Mouse (Mus musculus): ENCODE results near the gene Prss57. TPM values are rescaled to one million over a fixed set of nuclear protein-coding genes. Genes with fewer than 3 reads are reported as not detected.

Prss57 gene
- polyA plus RNA-seq, 1 experiment from 2014 or later = not detected

GRCm38 (mm10) chr10:79820277-79820676 is 29.5 kb upstream of the Prss57 start:
- no peak for DNase-seq (ENCODE audit: low spot score)
- Histone ChIP-seq H3K27ac (peak overlapping the region; percentile 29; the same call in 1 of the 2 replicates), H3K4me3 (no peak overlapping the region), H3K36me3 (peaks cover 55% of the 10 kb centered on the region), H3K4me1 (replicated peaks) (peaks cover 44% of the 10 kb centered on the region), H3K27me3 (ENCODE audit: insufficient read depth, poor library complexity, severe bottlenecking) (no peaks in the 10 kb centered on the region), H3K9me3 (no peaks in the 10 kb centered on the region)
- 81% methylated on average over 8 of the region's 8 CpGs for WGBS

- H3K9me3 ChIP-seq = no peaks in the 10 kb centered on the region
- peaks cover 41% of the 10 kb centered on the region for H3K4me1 ChIP-seq (replicated peaks)
- DNase-seq (ENCODE audit: low spot score) = no peak
- no peak overlapping the region for H3K27ac ChIP-seq
- H3K4me3 ChIP-seq = no peak overlapping the region
- 93% methylated on average over 17 of the region's 17 CpGs for WGBS
- H3K27me3 ChIP-seq (ENCODE audit: insufficient read depth, poor library complexity, severe bottlenecking) = no peaks in the 10 kb centered on the region
- peaks cover 62% of the 10 kb centered on the region for H3K36me3 ChIP-seq
Measured at GRCm38 (mm10) chr10:79819606-79820005, 28.8 kb upstream of the Prss57 start.

GRCm38 (mm10) chr10:79818225-79818624 is 27.5 kb upstream of the Prss57 start:
- H3K27ac ChIP-seq = peak overlapping the region; percentile 12; the same call in 1 of the 2 replicates
- WGBS = 73% methylated on average over 4 of the region's 4 CpGs
- peaks cover 71% of the 10 kb centered on the region for H3K36me3 ChIP-seq
- H3K4me1 ChIP-seq (replicated peaks) = peaks cover 35% of the 10 kb centered on the region
- DNase-seq (ENCODE audit: low spot score) = no peak
- no peaks in the 10 kb centered on the region for H3K9me3 ChIP-seq
- no peak overlapping the region for H3K4me3 ChIP-seq
- no peaks in the 10 kb centered on the region for H3K27me3 ChIP-seq (ENCODE audit: insufficient read depth, poor library complexity, severe bottlenecking)

- DNase-seq (ENCODE audit: low spot score) = no peak
- H3K9me3 ChIP-seq = no peaks in the 10 kb centered on the region
- H3K36me3 ChIP-seq = peaks cover 81% of the 10 kb centered on the region
- H3K4me3 ChIP-seq = no peak overlapping the region
- no peaks in the 10 kb centered on the region for H3K27me3 ChIP-seq (ENCODE audit: insufficient read depth, poor library complexity, severe bottlenecking)
- WGBS = 86% methylated on average over 2 of the region's 2 CpGs
- H3K27ac ChIP-seq = no peak overlapping the region
- H3K4me1 ChIP-seq (replicated peaks) = peaks cover 24% of the 10 kb centered on the region
Measured at GRCm38 (mm10) chr10:79817111-79817510, 26.4 kb upstream of the Prss57 start.

- 88% methylated on average over 12 of the region's 12 CpGs for WGBS
- Histone ChIP-seq H3K9me3 (no peaks in the 10 kb centered on the region), H3K36me3 (peaks cover 92% of the 10 kb centered on the region), H3K4me3 (no peak overlapping the region), H3K27me3 (ENCODE audit: insufficient read depth, poor library complexity, severe bottlenecking) (no peaks in the 10 kb centered on the region), H3K27ac (no peak overlapping the region), H3K4me1 (replicated peaks) (peaks cover 21% of the 10 kb centered on the region)
- DNase-seq (ENCODE audit: low spot score) = no peak
Measured at GRCm38 (mm10) chr10:79815671-79816494, 25.1 kb upstream of the Prss57 start.

GRCm38 (mm10) chr10:79814271-79814842 is 23.6 kb upstream of the Prss57 start:
- no peak overlapping the region for H3K4me3 ChIP-seq
- peaks cover 90% of the 10 kb centered on the region for H3K36me3 ChIP-seq
- 89% methylated on average over 5 of the region's 5 CpGs for WGBS
- peaks cover 15% of the 10 kb centered on the region for H3K4me1 ChIP-seq (replicated peaks)
- H3K27me3 ChIP-seq (ENCODE audit: insufficient read depth, poor library complexity, severe bottlenecking) = no peaks in the 10 kb centered on the region
- H3K9me3 ChIP-seq = no peaks in the 10 kb centered on the region
- no peak for DNase-seq (ENCODE audit: low spot score)
- no peak overlapping the region for H3K27ac ChIP-seq

GRCm38 (mm10) chr10:79811736-79812637 is 21.2 kb upstream of the Prss57 start:
- Histone ChIP-seq H3K27me3 (ENCODE audit: insufficient read depth, poor library complexity, severe bottlenecking) (no peaks in the 10 kb centered on the region), H3K27ac (peak overlapping the region; percentile 64; the same call in 1 of the 2 replicates), H3K4me3 (0 out of 2 replicates have a peak overlapping the region, but pooled peaks have one; percentile 0), H3K36me3 (peaks cover 93% of the 10 kb centered on the region), H3K9me3 (no peaks in the 10 kb centered on the region), H3K4me1 (replicated peaks) (peaks cover 17% of the 10 kb centered on the region)
- whole genome bisulfite sequencing = 29% methylated on average over 15 of the region's 15 CpGs
- DNase-seq (ENCODE audit: low spot score) = peak; percentile 87

- peaks cover 50% of the 10 kb centered on the region for H3K4me1 ChIP-seq (replicated peaks)
- H3K27ac ChIP-seq = peak overlapping the region; percentile 45; the same call in 1 of the 2 replicates
- no peaks in the 10 kb centered on the region for H3K9me3 ChIP-seq
- H3K36me3 ChIP-seq = peaks cover 68% of the 10 kb centered on the region
- no peaks in the 10 kb centered on the region for H3K27me3 ChIP-seq (ENCODE audit: insufficient read depth, poor library complexity, severe bottlenecking)
- WGBS = 90% methylated on average over 11 of the region's 11 CpGs
- H3K4me3 ChIP-seq = no peak overlapping the region
- no peak for DNase-seq (ENCODE audit: low spot score)
Measured at GRCm38 (mm10) chr10:79808728-79809127, 18.0 kb upstream of the Prss57 start.

- peak overlapping the region; percentile 75 for H3K27ac ChIP-seq
- no peak for DNase-seq (ENCODE audit: low spot score)
- H3K4me1 ChIP-seq (replicated peaks) = peaks cover 59% of the 10 kb centered on the region
- 71% methylated on average over 11 of the region's 11 CpGs for WGBS
- H3K9me3 ChIP-seq = no peaks in the 10 kb centered on the region
- peaks cover 63% of the 10 kb centered on the region for H3K36me3 ChIP-seq
- H3K4me3 ChIP-seq = no peak overlapping the region
- no peaks in the 10 kb centered on the region for H3K27me3 ChIP-seq (ENCODE audit: insufficient read depth, poor library complexity, severe bottlenecking)
Measured at GRCm38 (mm10) chr10:79807826-79808225, 17.1 kb upstream of the Prss57 start.

- DNase-seq (ENCODE audit: low spot score) = no peak
- Histone ChIP-seq H3K4me3 (peak overlapping the region; percentile 12; the same call in 1 of the 2 replicates), H3K9me3 (no peaks in the 10 kb centered on the region), H3K27ac (peak overlapping the region; percentile 60), H3K36me3 (peaks cover 55% of the 10 kb centered on the region), H3K27me3 (ENCODE audit: insufficient read depth, poor library complexity, severe bottlenecking) (no peaks in the 10 kb centered on the region), H3K4me1 (replicated peaks) (peaks cover 67% of the 10 kb centered on the region)
- 84% methylated on average over 10 of the region's 10 CpGs for WGBS
Measured at GRCm38 (mm10) chr10:79806972-79807371, 16.2 kb upstream of the Prss57 start.

- no peak for DNase-seq (ENCODE audit: low spot score)
- H3K4me3 ChIP-seq = no peak overlapping the region
- H3K27me3 ChIP-seq (ENCODE audit: insufficient read depth, poor library complexity, severe bottlenecking) = no peaks in the 10 kb centered on the region
- WGBS = 86% methylated on average over 9 of the region's 9 CpGs
- H3K4me1 ChIP-seq (replicated peaks) = peaks cover 70% of the 10 kb centered on the region
- peaks cover 48% of the 10 kb centered on the region for H3K36me3 ChIP-seq
- H3K27ac ChIP-seq = peak overlapping the region; percentile 91
- H3K9me3 ChIP-seq = no peaks in the 10 kb centered on the region
Measured at GRCm38 (mm10) chr10:79806331-79806730, 15.6 kb upstream of the Prss57 start.

- H3K4me1 ChIP-seq (replicated peaks) = peaks cover 75% of the 10 kb centered on the region
- H3K9me3 ChIP-seq = no peaks in the 10 kb centered on the region
- no peaks in the 10 kb centered on the region for H3K27me3 ChIP-seq (ENCODE audit: insufficient read depth, poor library complexity, severe bottlenecking)
- DNase-seq (ENCODE audit: low spot score) = no peak
- H3K4me3 ChIP-seq = no peak overlapping the region; the same call in 1 of the 2 replicates
- H3K36me3 ChIP-seq = peaks cover 46% of the 10 kb centered on the region
- H3K27ac ChIP-seq = peak overlapping the region; percentile 91
- 70% methylated on average over 11 of the region's 11 CpGs for WGBS
Measured at GRCm38 (mm10) chr10:79805636-79806035, 14.9 kb upstream of the Prss57 start.

Measured in hindbrain, embryonic 10.5 days (tissue).